Mouse (Mus musculus): ENCODE measurements around the gene Olfr630.

GRCm38 (mm10) chr7:103714371-103714770 lies 42.8 kb downstream of the Olfr630 start, which contains the start of gene Olfr243:
- TF ChIP-seq POLR2A (IDR thresholded peaks at IDR 0.05; ENCODE audit: borderline replicate concordance, insufficient read depth, low read length): no peak
- no peak for TF ChIP-seq CTCF (IDR thresholded peaks at IDR 0.05; ENCODE audit: borderline replicate concordance, insufficient read depth, low read depth, low read length)
